Mouse (Mus musculus): ENCODE data around the gene Flcn.

Gene Flcn

DNA sequence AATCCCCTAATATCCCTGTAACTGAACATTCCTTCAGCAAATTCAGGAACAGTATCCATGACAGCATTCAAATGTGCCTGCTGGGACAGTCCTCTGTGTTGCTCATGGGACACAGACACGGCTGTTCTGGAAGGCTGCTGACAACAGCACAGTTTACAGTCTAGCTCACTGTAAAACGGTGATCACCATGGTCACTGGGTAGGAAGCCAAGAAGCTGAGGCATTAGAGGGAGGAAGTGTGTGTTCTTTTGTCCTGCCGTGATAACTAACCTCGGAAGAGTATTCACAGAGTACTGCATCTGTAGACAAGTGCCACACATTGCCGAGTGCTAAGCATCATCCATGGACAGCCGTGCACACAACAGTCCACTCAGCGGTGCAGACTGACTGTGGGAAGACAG lies 39.1 kb downstream of the Flcn start:
- no peak for DNase-seq (ENCODE audit: extremely low read depth, low read depth, low spot score)

DNA sequence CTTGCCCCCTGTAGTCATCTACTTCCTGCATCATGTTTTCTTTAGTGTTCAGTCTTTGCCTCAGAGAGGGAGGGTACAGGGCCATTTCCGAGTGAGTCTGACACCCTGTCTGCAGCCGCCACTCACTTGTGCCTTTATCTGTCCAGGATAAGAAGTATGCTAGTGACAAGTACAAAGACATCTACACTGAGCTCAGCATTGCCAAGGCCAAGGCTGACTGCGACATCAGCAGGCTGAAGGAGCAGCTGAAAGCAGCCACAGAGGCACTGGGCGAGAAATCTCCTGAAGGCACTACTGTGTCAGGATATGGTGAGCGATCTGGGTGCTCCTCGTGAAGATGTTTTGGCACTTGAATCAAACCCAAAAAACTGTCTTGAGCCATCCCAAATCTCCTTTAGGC lies 40.1 kb downstream of the Flcn start:
- DNase-seq (ENCODE audit: extremely low read depth, low read depth, low spot score): no peak

DNA sequence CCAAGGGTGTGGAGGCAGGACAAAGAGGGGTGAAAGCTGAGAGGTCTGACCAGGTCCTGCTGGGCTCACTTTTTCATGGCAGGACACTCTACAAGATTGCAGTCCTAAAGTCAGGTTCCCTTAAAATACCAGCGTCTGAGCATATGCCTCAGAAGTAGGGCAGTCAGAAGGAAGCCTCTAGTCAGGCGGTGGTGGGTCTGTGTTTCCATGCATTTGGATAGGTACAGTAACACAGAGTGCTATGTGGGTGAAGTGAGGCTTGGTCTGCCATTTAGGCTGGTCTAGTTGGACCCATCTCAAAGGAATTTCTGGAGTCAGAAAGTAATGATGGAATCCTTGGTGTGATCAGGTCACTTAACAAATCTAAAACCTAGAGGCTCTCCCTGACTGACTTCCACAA lies 40.5 kb downstream of the Flcn start:
- DNase-seq (ENCODE audit: extremely low read depth, low read depth, low spot score): no peak

DNA sequence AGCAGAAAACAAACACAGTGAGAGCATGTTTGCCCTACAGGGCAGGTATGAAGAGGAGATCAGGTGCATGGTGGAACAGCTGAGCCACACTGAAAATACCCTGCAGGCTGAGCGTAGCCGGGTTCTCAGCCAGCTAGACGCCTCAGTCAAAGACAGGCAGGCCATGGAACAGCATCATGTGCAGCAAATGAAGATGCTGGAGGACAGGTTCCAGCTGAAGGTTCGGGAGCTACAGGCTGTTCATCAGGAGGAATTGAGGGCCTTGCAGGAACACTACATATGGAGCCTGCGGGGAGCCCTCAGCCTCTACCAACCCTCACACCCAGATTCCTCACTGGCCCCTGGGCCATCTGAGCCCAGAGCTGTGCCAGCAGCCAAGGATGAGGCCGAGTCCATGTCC lies 49.0 kb downstream of the Flcn start:
- no peak for DNase-seq (ENCODE audit: extremely low read depth, low read depth, low spot score)

DNA sequence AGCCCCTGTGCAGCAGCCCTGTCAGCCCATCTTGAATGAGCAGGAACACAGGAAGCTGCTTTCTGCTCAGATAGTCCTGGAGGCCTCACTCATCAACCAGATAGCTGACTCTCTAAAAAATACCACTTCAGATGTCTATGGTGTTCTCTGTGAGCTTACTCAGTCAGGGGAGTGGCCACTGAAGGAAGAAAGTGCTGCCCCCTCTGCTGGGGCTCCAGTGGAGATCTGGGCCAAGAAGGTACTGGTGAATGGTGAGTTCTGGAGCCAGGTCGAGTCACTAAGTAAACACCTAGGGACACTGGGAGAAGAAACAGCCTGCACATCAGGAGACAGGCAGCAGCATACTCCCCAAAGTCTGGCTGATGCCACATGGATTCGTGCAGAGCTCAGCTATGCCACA lies 50.2 kb downstream of the Flcn start:
- no peak for DNase-seq (ENCODE audit: extremely low read depth, low read depth, low spot score)

DNA sequence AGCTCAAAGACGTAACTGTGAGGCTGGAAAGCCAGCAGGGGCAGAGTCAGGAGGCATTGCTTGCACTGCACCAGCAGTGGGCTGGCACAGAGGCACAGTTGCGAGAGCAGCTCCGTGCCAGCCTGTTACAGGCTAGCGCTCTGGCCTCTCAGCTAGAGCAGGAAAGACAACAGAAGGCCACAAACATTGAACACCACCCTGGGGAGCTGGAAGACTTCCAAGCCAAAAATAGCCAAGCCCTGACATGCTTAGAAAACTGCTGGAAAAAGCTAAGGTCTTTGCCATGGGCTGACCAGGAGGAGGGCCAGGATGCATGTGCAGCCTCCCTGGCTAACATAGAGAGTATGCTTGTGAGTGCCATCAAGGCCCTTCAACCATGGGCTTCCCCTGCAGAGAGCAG lies 50.6 kb downstream of the Flcn start:
- no peak for DNase-seq (ENCODE audit: extremely low read depth, low read depth, low spot score)

DNA sequence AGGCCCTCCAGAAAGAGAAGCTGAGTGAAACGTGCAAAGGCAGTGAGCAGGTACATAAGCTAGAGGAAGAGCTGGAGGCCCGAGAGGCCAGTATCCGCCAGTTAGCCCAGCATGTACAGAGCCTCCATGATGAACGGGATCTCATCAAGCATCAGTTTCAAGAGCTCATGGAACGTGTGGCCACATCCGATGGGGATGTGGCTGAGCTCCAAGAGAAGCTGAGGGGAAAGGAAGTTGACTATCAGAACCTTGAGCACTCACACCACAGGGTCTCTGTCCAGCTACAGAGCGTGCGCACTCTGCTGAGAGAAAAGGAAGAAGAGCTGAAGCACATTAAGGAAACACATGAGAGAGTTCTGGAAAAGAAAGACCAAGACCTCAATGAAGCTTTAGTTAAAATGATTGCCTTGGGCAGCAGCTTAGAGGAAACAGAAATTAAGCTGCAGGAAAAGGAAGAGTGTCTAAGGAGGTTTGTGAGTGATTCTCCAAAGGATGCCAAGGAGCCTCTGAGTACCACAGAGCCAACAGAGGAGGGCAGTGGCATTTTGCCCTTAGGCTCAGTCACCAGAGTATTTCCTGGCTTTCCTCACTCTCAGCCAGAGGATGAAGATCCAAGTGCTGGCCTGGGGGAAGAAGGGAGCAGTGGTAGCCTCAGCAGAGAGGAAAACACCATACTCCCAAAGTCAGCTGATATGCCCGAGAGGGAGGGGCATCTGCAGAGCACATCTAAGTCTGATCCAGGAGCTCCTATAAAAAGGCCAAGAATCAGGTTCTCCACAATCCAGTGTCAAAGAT lies 51.4 kb downstream of the Flcn start:
- DNase-seq (ENCODE audit: extremely low read depth, low read depth, low spot score): no peak

DNA sequence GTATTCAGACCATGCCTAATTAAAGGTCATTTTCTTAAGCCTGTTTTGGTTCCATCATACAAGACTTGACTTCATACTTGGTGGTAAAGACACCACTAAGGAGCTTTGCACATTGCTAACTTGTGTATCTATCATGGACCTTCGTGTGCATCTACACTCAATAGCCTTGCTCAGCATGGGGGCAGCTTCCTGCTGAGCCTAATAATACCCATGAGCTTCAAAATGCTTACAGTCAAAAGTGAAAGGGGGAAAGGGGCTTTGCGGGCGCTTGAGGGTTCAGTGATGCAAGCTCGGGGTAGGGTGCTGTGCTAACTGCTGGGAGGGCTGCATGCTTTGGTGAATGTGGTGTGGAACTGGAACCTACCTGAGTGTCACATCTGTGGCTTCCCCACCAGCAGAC lies 53.5 kb downstream of the Flcn start:
- DNase-seq (ENCODE audit: extremely low read depth, low read depth, low spot score): no peak

DNA sequence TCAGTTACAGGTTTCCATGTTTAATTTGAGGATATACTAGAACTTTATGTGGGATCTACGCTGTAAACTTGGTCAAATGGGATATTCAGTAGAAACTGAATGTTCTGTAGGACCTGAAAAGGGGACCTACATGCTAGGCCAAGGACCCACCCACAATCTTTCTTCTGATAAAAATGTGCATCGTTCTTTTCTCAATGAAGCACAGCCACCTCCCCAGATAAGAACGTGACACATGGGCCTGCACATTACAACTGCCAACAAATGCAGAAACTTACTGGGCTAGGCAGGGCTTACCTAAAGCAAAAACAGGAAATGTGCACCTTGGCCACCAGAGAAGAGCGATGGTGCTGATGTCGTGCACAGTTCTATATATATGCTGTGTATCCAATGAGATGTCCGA lies 55.3 kb downstream of the Flcn start:
- DNase-seq (ENCODE audit: extremely low read depth, low read depth, low spot score): no peak

DNA sequence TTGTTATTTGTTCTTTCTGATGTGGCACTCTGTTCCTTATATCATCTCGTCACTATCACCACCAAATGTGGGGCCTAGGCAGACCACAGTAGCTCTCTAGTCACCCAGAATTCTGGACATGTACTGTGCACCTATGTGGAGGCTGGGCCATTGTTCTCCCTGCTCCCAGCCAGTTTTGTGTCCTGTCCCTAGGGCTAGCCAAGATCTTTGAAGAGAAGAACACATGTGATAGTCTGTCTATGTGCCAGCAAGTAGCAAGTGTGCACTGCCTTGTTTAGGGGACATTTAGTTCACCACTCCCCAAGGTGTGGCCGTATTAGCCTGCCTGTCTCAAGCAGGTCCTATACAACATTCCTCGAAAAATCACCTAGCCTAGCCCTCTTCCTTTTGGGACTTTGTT lies 60.8 kb downstream of the Flcn start:
- no peak for DNase-seq (ENCODE audit: extremely low read depth, low read depth, low spot score)

DNA sequence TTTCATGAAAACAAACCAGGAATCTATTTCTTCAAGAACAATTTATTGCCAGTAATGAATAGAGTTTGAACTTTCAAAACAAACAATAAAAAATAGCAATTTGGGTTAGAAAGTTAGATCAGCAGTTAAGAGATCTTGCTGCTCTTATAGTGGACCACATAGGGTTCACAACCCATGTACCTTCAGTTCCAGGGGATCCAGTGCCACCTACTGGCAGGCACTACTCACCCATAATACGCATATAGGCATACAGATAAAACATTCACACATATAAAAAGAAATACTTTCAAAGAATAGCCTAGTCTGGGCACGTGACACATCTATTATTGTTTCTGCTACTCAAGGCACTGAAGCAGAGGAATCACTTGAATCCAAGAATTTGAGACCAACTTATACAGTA lies 63.2 kb downstream of the Flcn start:
- DNase-seq (ENCODE audit: extremely low read depth, low read depth, low spot score): no peak

DNA sequence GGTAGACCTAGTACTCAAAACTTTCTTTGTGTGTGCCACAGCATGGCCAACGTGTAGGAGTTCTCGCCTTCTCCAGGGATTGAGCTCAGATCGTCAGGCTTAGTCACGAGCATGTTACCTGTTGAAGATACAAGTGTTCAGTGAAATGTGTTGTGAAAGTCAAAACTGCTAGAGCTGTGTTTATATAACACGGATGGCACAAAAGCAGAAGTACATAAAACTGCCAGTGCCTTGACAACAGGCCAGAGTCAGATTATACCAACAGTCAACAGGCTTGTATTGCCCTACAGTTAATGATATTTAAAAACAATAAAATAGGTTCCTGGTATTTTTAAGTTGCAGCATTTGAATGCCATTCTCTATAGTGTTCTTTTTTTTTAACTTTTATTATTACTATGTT lies 64.0 kb downstream of the Flcn start:
- DNase-seq (ENCODE audit: extremely low read depth, low read depth, low spot score): peak; percentile 52

DNA sequence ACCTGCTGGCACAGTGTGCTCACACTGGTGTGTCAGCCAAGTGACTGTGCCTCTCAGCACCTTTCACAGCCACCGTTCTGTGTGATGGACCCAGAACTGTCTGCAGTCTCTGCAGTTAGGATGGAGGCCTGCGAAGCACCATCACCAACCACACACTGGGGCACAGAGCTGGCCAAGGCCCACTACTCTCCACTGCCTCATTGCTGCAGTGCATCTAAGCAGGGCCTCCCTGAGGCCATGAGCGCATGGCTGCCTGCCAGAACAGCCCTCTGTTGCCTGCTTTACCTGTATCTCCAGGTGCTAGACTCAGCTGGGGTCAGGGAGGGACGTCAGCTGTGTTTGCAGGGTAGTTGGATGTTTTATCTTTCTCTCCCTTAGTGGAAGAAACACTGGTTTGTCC lies 65.4 kb downstream of the Flcn start:
- no peak for DNase-seq (ENCODE audit: extremely low read depth, low read depth, low spot score)

DNA sequence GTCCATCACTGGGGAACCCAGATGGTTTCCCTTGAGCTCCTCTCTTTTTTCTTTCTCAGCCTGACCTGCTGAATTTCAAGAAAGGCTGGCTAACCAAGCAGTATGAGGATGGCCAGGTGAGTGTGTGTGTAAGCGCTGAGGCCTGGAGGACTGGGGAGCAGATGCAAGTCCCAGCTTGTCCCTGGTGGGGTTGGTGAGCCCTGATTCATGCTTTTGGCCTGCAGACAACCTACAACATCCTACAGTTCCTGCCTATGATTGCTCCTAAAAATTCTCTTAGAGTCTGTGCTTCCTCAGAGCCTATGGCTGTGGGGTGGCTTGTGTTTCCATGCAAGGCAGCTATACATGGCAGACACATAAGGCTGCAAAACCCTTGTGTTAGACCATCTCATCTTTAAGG lies 66.1 kb downstream of the Flcn start:
- no peak for DNase-seq (ENCODE audit: extremely low read depth, low read depth, low spot score)

DNA sequence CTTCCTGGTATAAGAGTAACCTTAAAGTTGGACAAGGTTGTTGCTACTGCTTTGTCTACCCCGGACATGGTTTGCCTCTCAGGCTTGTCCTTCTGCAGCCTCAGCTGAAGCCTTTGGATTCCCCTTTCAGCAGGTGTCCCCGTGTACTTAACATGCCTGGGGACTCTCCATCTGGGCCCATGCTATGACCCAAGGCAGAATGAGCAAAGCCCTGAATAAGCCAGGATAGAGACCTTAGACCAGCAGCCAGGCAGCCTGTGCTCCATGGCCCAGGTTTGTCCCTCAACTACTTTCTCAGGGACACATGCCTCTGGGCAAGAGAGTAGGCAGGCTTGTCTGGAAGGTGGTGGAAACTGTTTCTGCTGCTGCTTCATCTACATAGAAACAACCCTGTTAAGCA lies 66.5 kb downstream of the Flcn start:
- no peak for DNase-seq (ENCODE audit: extremely low read depth, low read depth, low spot score)

DNA sequence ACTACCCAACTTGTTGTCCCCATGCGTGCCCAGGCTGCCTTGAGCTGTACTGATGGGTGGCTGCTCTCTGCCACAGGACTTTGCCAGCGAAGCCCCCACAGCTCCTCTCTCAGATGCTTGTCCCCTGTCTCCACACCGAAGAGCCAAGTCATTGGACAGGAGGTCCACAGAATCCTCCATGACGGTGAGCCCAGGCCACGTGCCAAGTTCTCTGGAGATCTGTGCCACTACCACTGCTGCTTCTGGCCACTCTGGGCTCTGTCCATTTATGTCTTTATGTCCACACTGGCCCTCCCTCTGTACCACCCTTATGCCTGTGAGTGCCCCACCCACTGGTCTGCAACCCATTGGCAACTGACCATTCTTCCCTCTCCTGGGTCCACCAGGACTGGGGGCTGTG lies 67.9 kb downstream of the Flcn start:
- no peak for DNase-seq (ENCODE audit: extremely low read depth, low read depth, low spot score)
